Mouse (Mus musculus): ENCODE results near the gene P4ha1. TPM values are rescaled to one million over a fixed set of nuclear protein-coding genes. Genes with fewer than 3 reads are reported as not detected.

P4ha1 gene
- polyA plus RNA-seq (2015; fragmentation: Nextera tagmentation; extraction: Ambion mirVana), result 69.7 and 72.9 TPM in 2 replicates

- ATAC-seq (ENCODE audit: insufficient read depth, low FRiP score, low read depth), result peak; percentile 98
- Histone ChIP-seq H3K27me3 (replicated peaks) (no peaks in the 10 kb centered on the region), H3K4me2 (peak within 1 kb of the TSS; percentile 75), H3K9ac (peak within 1 kb of the TSS; percentile 88), H3K4me1 (0 out of 2 replicates have a peak, but pooled peaks cover 3% of the 10 kb centered on the region), H3K9me3 (no peaks in the 10 kb centered on the region), H3K4me3 (replicated peaks) (peak within 1 kb of the TSS; percentile 89), H3K36me3 (no peaks in the 10 kb centered on the region), H3K27ac (peak within 1 kb of the TSS; percentile 96)
- under 1% methylated on average over 37 of the region's 39 CpGs for WGBS
Measured at GRCm38 (mm10) chr10:59323100-59323487, at the start of gene P4ha1. Gene P4ha1 (plus strand): TSS chr10:59323296.

- Histone ChIP-seq H3K27me3 (replicated peaks) (no peaks in the 10 kb centered on the region), H3K4me1 (0 out of 2 replicates have a peak, but pooled peaks cover 4% of the 10 kb centered on the region), H3K4me2 (no peak overlapping the region), H3K9me3 (no peaks in the 10 kb centered on the region), H3K27ac (no peak overlapping the region), H3K4me3 (replicated peaks) (no peak overlapping the region), H3K36me3 (no peaks in the 10 kb centered on the region), H3K9ac (no peak overlapping the region)
- no peak for ATAC-seq (ENCODE audit: insufficient read depth, low FRiP score, low read depth)
- WGBS, result 85% methylated on average over 5 of the region's 5 CpGs
Measured at GRCm38 (mm10) chr10:59275745-59276144, 47.4 kb upstream of the P4ha1 start.

- Histone ChIP-seq H3K27ac (no peak overlapping the region), H3K4me1 (0 out of 2 replicates have a peak, but pooled peaks cover 4% of the 10 kb centered on the region), H3K9me3 (no peaks in the 10 kb centered on the region), H3K4me3 (replicated peaks) (no peak overlapping the region), H3K36me3 (no peaks in the 10 kb centered on the region), H3K4me2 (no peak overlapping the region), H3K9ac (no peak overlapping the region), H3K27me3 (replicated peaks) (no peaks in the 10 kb centered on the region)
- ATAC-seq (ENCODE audit: insufficient read depth, low FRiP score, low read depth), result no peak
- WGBS, result 25% methylated on average over 10 of the region's 10 CpGs
Measured at GRCm38 (mm10) chr10:59277116-59277515, 46.0 kb upstream of the P4ha1 start.

GRCm38 (mm10) chr10:59277729-59278475 lies 45.2 kb upstream of the P4ha1 start:
- no peak for ATAC-seq (ENCODE audit: insufficient read depth, low FRiP score, low read depth)

GRCm38 (mm10) chr10:59283164-59283563 lies 39.9 kb upstream of the P4ha1 start:
- no peaks in the 10 kb centered on the region for H3K27me3 ChIP-seq (replicated peaks)
- H3K4me3 ChIP-seq (replicated peaks), result no peak overlapping the region
- H3K9ac ChIP-seq, result no peak overlapping the region
- ATAC-seq (ENCODE audit: insufficient read depth, low FRiP score, low read depth), result no peak
- H3K27ac ChIP-seq, result no peak overlapping the region
- no peak overlapping the region for H3K4me2 ChIP-seq
- H3K9me3 ChIP-seq, result no peaks in the 10 kb centered on the region
- H3K36me3 ChIP-seq, result no peaks in the 10 kb centered on the region
- no peaks in the 10 kb centered on the region; the same call in 1 of the 2 replicates for H3K4me1 ChIP-seq
- 74% methylated on average over 3 of the region's 3 CpGs for WGBS

More at GRCm38 (mm10) chr10:59277729-59278475, 45.2 kb upstream of the P4ha1 start:
- Histone ChIP-seq H3K27me3 (replicated peaks) (no peaks in the 10 kb centered on the region), H3K9ac (no peak overlapping the region), H3K9me3 (no peaks in the 10 kb centered on the region), H3K4me3 (replicated peaks) (no peak overlapping the region), H3K36me3 (no peaks in the 10 kb centered on the region), H3K4me1 (0 out of 2 replicates have a peak, but pooled peaks cover 4% of the 10 kb centered on the region), H3K27ac (no peak overlapping the region), H3K4me2 (no peak overlapping the region)
- 48% methylated on average over 4 of the region's 5 CpGs for WGBS

- Histone ChIP-seq H3K9ac (no peak overlapping the region), H3K27ac (no peak overlapping the region), H3K27me3 (replicated peaks) (no peaks in the 10 kb centered on the region), H3K4me2 (no peak overlapping the region), H3K4me1 (no peaks in the 10 kb centered on the region; the same call in 1 of the 2 replicates), H3K36me3 (no peaks in the 10 kb centered on the region), H3K9me3 (no peaks in the 10 kb centered on the region), H3K4me3 (replicated peaks) (no peak overlapping the region)
- WGBS, result 86% methylated on average over 1 of the region's 1 CpGs
- ATAC-seq (ENCODE audit: insufficient read depth, low FRiP score, low read depth), result no peak
Measured at GRCm38 (mm10) chr10:59283749-59284148, 39.3 kb upstream of the P4ha1 start.

GRCm38 (mm10) chr10:59285530-59285929 lies 37.6 kb upstream of the P4ha1 start:
- no peaks in the 10 kb centered on the region for H3K9me3 ChIP-seq
- 0 out of 2 replicates have a peak overlapping the region, but pooled peaks have one; percentile 21 for H3K27ac ChIP-seq
- H3K4me3 ChIP-seq (replicated peaks), result no peak overlapping the region
- no peak for ATAC-seq (ENCODE audit: insufficient read depth, low FRiP score, low read depth)
- 59% methylated on average over 5 of the region's 5 CpGs for WGBS
- no peaks in the 10 kb centered on the region for H3K36me3 ChIP-seq
- no peaks in the 10 kb centered on the region; the same call in 1 of the 2 replicates for H3K4me1 ChIP-seq
- H3K27me3 ChIP-seq (replicated peaks), result no peaks in the 10 kb centered on the region
- no peak overlapping the region for H3K4me2 ChIP-seq
- H3K9ac ChIP-seq, result no peak overlapping the region

GRCm38 (mm10) chr10:59287251-59287650 lies 35.8 kb upstream of the P4ha1 start:
- WGBS, result 64% methylated on average over 2 of the region's 2 CpGs
- no peak overlapping the region for H3K4me2 ChIP-seq
- H3K27ac ChIP-seq, result no peak overlapping the region
- no peak overlapping the region for H3K9ac ChIP-seq
- peaks cover 4% of the 10 kb centered on the region; the same call in 1 of the 2 replicates for H3K4me1 ChIP-seq
- ATAC-seq (ENCODE audit: insufficient read depth, low FRiP score, low read depth), result no peak
- H3K27me3 ChIP-seq (replicated peaks), result no peaks in the 10 kb centered on the region
- H3K4me3 ChIP-seq (replicated peaks), result no peak overlapping the region
- H3K36me3 ChIP-seq, result no peaks in the 10 kb centered on the region
- H3K9me3 ChIP-seq, result no peaks in the 10 kb centered on the region

- Histone ChIP-seq H3K36me3 (no peaks in the 10 kb centered on the region), H3K27me3 (replicated peaks) (no peaks in the 10 kb centered on the region), H3K4me2 (no peak overlapping the region), H3K9ac (no peak overlapping the region), H3K4me1 (peaks cover 4% of the 10 kb centered on the region; the same call in 1 of the 2 replicates), H3K27ac (no peak overlapping the region), H3K9me3 (no peaks in the 10 kb centered on the region), H3K4me3 (replicated peaks) (no peak overlapping the region)
- ATAC-seq (ENCODE audit: insufficient read depth, low FRiP score, low read depth), result no peak; the same call in 1 of the 2 replicates
- WGBS, result 38% methylated on average over 3 of the region's 3 CpGs
Measured at GRCm38 (mm10) chr10:59287662-59288061, 35.4 kb upstream of the P4ha1 start.

GRCm38 (mm10) chr10:59289062-59289461 lies 34.0 kb upstream of the P4ha1 start:
- no peak overlapping the region for H3K27ac ChIP-seq
- no peak overlapping the region for H3K9ac ChIP-seq
- no peak overlapping the region for H3K4me2 ChIP-seq
- 47% methylated on average over 8 of the region's 8 CpGs for WGBS
- no peaks in the 10 kb centered on the region for H3K27me3 ChIP-seq (replicated peaks)
- no peaks in the 10 kb centered on the region for H3K36me3 ChIP-seq
- no peak overlapping the region for H3K4me3 ChIP-seq (replicated peaks)
- H3K4me1 ChIP-seq, result peaks cover 4% of the 10 kb centered on the region; the same call in 1 of the 2 replicates
- no peaks in the 10 kb centered on the region for H3K9me3 ChIP-seq
- ATAC-seq (ENCODE audit: insufficient read depth, low FRiP score, low read depth), result no peak

GRCm38 (mm10) chr10:59291536-59291935 lies 31.6 kb upstream of the P4ha1 start:
- H3K27me3 ChIP-seq (replicated peaks), result no peaks in the 10 kb centered on the region
- no peak for ATAC-seq (ENCODE audit: insufficient read depth, low FRiP score, low read depth)
- 42% methylated on average over 3 of the region's 3 CpGs for WGBS
- H3K4me3 ChIP-seq (replicated peaks), result no peak overlapping the region
- no peak overlapping the region for H3K27ac ChIP-seq
- H3K36me3 ChIP-seq, result no peaks in the 10 kb centered on the region
- H3K4me2 ChIP-seq, result no peak overlapping the region
- 0 out of 2 replicates have a peak, but pooled peaks cover 7% of the 10 kb centered on the region for H3K4me1 ChIP-seq
- no peak overlapping the region for H3K9ac ChIP-seq
- H3K9me3 ChIP-seq, result no peaks in the 10 kb centered on the region

- H3K9me3 ChIP-seq, result no peaks in the 10 kb centered on the region
- no peak overlapping the region for H3K27ac ChIP-seq
- no peaks in the 10 kb centered on the region for H3K36me3 ChIP-seq
- whole genome bisulfite sequencing, result 70% methylated on average over 7 of the region's 7 CpGs
- H3K27me3 ChIP-seq (replicated peaks), result no peaks in the 10 kb centered on the region
- H3K9ac ChIP-seq, result no peak overlapping the region
- no peak overlapping the region for H3K4me2 ChIP-seq
- ATAC-seq (ENCODE audit: insufficient read depth, low FRiP score, low read depth), result no peak
- no peak overlapping the region for H3K4me3 ChIP-seq (replicated peaks)
- 0 out of 2 replicates have a peak, but pooled peaks cover 7% of the 10 kb centered on the region for H3K4me1 ChIP-seq
Measured at GRCm38 (mm10) chr10:59292079-59292478, 31.0 kb upstream of the P4ha1 start.

Data from stomach, embryonic 15.5 days (tissue).